Mouse (Mus musculus) left cerebral cortex, postnatal 25 days (tissue): ENCODE results near the gene Zfp846. TPM values are rescaled to one million over a fixed set of nuclear protein-coding genes. Genes with fewer than 3 reads are reported as not detected.
"Not testable (repeated sequence)": the region's sequence is repeated elsewhere in the genome, so short reads cannot be mapped to it uniquely, and the experiment has no call there.

Experiments used
- DNase-seq, 2 experiments: peaks; one replicate each; pipeline ENCODE4 v3.0.0; 2022; ENCODE audit warnings: low spot score in 2 of 2, mixed read lengths in 1 of 2
- intact Hi-C: fragments of 180-260 bp; cut with DNase I; formaldehyde crosslinking; loops from one replicate; pipeline ENCODE4 v1.15.1; 2025
- total RNA-seq, 2 experiments: library from RNA; stranded (reverse); gene quantifications; 2 replicates each; pipeline ENCODE4 v1.2.3; 2021

Zfp846 gene
- total RNA-seq, 2 experiments from 2014 or later = 17.3 to 23.3 TPM

- no peak for DNase-seq
- intact Hi-C loops = no loop called here
Observed at GRCm38 (mm10) chr9:20631332-20631731, 50.2 kb downstream of the Zfp846 start.

- intact Hi-C loops, DNase-seq: not testable (repeated sequence)
Observed at GRCm38 (mm10) chr9:20635676-20636075, 54.6 kb downstream of the Zfp846 start.

- intact Hi-C loops = no loop called here
- DNase-seq = no peak
Observed at GRCm38 (mm10) chr9:20636256-20636655, 55.2 kb downstream of the Zfp846 start.

GRCm38 (mm10) chr9:20636790-20637189 lies 55.7 kb downstream of the Zfp846 start:
- intact Hi-C loops = no loop called here
- DNase-seq = no peak

- no peak for DNase-seq
- intact Hi-C loops = no loop called here
Observed at GRCm38 (mm10) chr9:20638552-20638951, 57.5 kb downstream of the Zfp846 start.

- intact Hi-C loops = no loop called here
- no peak for DNase-seq
Observed at GRCm38 (mm10) chr9:20639486-20639885, 58.4 kb downstream of the Zfp846 start.

- no peak for DNase-seq
- intact Hi-C loops = loop anchor here (10.0 kb wide), 1 partner anchor 147 kb away; the partner anchor contains the start of gene Zfp426
Observed at GRCm38 (mm10) chr9:20641501-20641900, 60.4 kb downstream of the Zfp846 start.

- peak in 1 of 2 experiments; percentile 36 for DNase-seq
- intact Hi-C loops = loop anchor here (10.0 kb wide), 1 partner anchor 147 kb away; the partner anchor contains the start of gene Zfp426
Observed at GRCm38 (mm10) chr9:20642101-20642895, 61.2 kb downstream of the Zfp846 start, which contains the start of gene Ubl5. Gene Ubl5, plus strand, starts transcription at chr9:20642878.

GRCm38 (mm10) chr9:20642896-20643466 lies 61.9 kb downstream of the Zfp846 start:
- peak; percentile 62 to 75 for DNase-seq
- intact Hi-C loops = loop anchor here (10.0 kb wide), 1 partner anchor 148 kb away; the partner anchor contains the start of gene Zfp426

- intact Hi-C loops = loop anchor here (10.0 kb wide), 1 partner anchor 149 kb away; the partner anchor contains the start of gene Zfp426
- DNase-seq = peak in 1 of 2 experiments; percentile 1
Observed at GRCm38 (mm10) chr9:20643781-20644180, 62.7 kb downstream of the Zfp846 start.

- peak; percentile 80 to 86 for DNase-seq
- intact Hi-C loops = loop anchor here (10.0 kb wide), 1 partner anchor 150 kb away; the partner anchor contains the start of gene Zfp426
Observed at GRCm38 (mm10) chr9:20644360-20645081, 63.4 kb downstream of the Zfp846 start, which contains the start of gene Fbxl12. Gene Fbxl12, minus strand, starts transcription at chr9:20644767.

- DNase-seq = peak in 1 of 2 experiments; percentile 42
- intact Hi-C loops = loop anchor here (10.0 kb wide), 1 partner anchor 150 kb away; the partner anchor contains the start of gene Zfp426
Observed at GRCm38 (mm10) chr9:20645121-20645520, 64.0 kb downstream of the Zfp846 start.

GRCm38 (mm10) chr9:20651602-20652259 lies 70.6 kb downstream of the Zfp846 start, which contains the start of gene Pin1:
Gene Pin1, plus strand, starts transcription at chr9:20652095.
- DNase-seq = peak; percentile 100
- intact Hi-C loops = loop anchor here (5.0 to 10.0 kb wide), 2 partner anchors 184 to 213 kb away; partner anchors contain the start of gene A230050P20Rik

- intact Hi-C loops = loop anchor here (5.0 to 10.0 kb wide), 2 partner anchors 185 to 213 kb away; partner anchors contain the start of gene A230050P20Rik
- peak in 1 of 2 experiments; percentile 52 for DNase-seq
Observed at GRCm38 (mm10) chr9:20652260-20652658, 71.2 kb downstream of the Zfp846 start.

- DNase-seq = no peak
- intact Hi-C loops = loop anchor here (5.0 to 10.0 kb wide), 2 partner anchors 187 to 211 kb away; partner anchors contain the start of gene A230050P20Rik
Observed at GRCm38 (mm10) chr9:20653859-20654258, 72.8 kb downstream of the Zfp846 start.
